Mouse (Mus musculus) urinary bladder, adult 18-20 months (tissue): ENCODE data around the gene Scgb2b27.
"Not testable (repeated sequence)": the region's sequence is repeated elsewhere in the genome, so short reads cannot be mapped to it uniquely, and the experiment has no call there.

ENCODE experiments used
- DNase-seq, 2 experiments: peaks; one replicate each; pipeline ENCODE4 v3.0.0; 2022; ENCODE audit warnings: low spot score in 2 of 2, mixed read lengths in 2 of 2

The Scgb2b27 gene

DNA sequence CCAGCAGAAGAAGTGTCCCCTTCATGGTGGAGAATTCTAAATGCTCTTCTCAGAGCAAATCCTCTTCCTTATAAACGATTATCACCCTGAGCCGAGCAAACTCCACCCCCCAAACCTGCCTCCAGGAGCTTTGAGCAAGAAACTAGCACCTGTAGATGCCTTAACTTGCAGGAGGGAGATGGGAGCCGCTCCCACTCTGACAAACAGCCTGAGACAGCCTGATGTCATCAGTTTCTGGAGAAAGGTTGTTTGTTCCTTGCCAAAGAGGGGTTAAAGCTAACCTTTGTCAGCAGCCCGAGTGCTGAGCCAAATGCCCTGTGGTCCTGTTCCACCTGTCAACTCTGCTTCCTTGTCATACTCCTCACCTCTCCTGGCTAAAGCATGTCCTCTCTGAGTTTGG is at the start of gene Scgb2b27:
Gene Scgb2b27 (minus strand): TSS at position 101 of the 400 bp plus-strand sequence.
- DNase-seq = no peak

DNA sequence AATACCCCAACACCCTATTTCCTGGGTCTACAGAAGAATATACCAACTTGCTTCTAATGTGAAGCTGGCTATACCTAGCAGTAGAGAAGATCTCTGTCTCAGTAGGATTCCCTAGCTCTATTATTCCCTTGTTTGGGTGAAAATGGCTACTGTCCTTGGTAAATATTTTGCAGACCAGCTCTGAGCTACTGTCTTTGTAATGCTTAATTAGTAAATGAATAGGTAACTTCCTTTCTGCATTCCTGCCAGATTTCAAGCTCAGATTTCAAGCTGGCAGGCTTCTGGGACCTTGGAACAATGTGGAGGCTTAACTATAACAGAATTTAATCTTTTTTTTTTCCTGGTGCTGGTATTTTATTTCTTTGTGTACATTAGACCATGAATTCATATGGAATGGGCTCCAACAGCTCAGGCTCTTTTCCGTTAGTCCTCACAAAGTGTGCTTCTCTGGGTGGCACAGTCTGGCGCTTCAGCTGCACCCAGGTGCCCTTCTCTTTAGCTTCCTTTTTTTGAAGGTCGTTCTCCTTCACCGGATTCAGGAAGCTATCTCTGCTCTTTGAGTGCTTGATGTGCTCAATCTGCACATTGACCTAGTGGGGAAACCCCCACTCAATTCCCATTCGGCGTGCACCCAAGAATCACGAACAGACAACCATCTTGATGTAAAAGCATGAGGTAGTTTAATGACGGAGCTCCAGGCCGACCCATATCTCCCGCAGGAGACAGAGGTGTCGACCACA is 22.5 kb upstream of the Scgb2b27 start:
- DNase-seq = not testable (repeated sequence)

DNA sequence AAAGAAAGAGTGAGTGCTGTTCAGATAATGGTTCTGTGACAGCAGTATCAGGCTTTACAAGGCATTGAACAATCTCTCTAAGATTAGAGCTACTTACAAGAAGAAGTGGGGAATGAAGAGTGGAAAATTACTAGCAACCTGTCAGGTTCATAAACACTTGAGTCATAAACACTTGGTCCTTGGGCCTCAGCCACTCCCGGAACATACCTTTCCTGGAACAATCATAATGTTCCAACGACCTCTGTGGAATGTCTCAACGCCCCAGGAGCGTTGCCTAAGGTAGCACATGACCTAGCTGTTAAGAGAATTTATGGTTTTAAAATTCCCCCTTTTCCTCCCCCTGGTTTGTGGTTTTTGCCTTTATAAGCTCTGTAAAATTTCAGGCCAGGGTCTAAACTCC is 20.8 kb upstream of the Scgb2b27 start:
- not testable (repeated sequence) for DNase-seq

DNA sequence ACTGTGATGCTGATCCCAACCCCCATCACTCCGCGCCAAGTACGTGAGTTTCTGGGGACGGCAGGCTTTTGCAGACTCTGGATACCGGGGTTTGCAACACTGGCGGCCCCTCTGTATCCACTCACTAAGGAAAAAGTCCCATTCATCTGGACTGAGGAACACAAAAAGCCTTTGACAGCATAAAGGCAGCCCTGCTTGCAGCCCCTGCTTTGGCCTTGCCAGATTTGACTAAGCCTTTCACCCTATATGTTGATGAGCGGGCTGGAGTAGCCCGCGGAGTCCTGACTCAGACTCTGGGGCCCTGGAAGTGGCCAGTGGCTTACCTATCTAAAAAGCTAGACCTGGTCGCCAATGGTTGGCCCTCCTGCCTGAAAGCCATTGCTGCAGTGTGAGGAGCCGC is 16.3 kb upstream of the Scgb2b27 start:
- no peak for DNase-seq

DNA sequence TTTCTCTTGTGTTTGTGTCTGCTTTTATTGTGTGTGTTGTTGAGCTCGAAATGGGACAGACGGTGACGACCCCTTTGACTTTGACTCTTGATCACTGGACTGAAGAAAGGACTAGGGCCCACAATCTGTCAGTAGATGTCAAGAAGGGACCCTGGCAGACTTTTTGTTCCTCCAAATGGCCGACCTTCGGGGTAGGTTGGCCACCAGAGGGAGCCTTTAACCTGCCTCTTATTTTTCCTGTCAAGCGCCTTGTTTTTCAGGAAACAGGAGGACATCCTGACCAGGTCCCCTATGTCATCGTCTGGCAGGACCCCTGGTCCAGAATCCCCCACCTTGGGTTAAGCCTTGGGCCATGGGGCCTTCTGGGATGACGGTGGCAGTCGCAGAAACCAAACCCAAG is 13.5 kb upstream of the Scgb2b27 start:
- DNase-seq = not testable (repeated sequence)

DNA sequence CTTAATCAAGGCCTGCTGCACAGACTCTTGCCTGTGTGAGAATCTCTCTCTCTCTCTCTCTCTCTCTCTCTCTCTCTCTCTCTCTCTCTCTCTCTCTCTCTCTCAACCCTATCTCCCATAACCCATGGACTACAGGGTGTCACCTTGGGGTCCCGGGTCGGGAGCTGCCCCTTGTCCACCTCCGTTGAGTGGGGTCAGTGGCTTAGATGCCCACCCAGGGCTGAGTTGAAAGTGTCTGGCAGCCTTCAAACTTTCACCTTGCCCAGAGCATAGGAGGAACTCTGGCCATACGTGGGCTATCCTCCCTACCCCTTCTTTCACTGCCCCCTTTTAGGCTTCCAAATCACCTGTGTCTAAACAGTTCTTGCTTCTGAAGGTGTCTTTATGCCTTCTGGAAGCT is 11.9 kb upstream of the Scgb2b27 start:
- no peak for DNase-seq

DNA sequence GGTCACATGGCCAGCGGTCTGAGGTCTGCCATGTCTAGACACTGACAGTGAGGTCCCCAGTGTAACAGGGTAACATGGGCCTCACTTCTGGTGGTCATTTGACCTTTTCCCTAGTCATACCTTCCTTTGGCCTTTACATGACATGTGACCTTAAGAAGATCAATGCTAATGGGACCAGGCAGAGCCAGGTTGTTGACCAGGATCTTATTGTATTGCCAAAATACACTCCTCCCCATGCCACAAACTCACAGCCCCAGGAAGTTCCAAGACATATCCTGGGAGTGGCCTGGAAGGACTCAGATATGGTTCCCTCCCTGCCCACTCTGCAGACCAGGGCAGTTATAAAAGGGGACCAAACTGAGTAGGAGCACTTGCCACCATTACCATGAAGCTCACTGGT is 7.4 kb upstream of the Scgb2b27 start, which contains the start of gene Scgb1b27:
Gene Scgb1b27 (plus strand): TSS at position 301 of the 400 bp plus-strand sequence.
- DNase-seq = not testable (repeated sequence)

DNA sequence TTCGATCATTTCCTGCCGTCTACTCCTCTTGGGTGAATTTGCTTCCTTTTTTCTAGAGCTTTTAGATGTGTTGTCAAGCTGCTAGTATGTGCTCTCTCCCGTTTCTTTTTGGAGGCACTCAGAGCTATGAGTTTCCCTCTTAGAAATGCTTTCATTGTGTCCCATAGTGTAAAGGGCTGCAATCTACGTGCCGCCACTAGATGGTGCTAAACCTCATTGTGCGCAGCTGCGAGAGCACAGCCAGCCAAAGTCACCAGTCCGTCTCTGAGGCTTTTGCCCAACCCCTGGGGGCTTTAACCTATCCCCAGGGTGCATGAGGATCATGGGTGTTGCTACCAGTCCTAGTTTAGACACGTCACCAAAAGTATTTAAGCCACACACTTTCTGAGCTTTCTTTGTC is 31.5 kb downstream of the Scgb2b27 start:
- peak in 1 of 2 experiments; percentile 23 for DNase-seq
